Mouse (Mus musculus) midbrain, embryonic 14.5 days (tissue): ENCODE results near the gene Dock10. TPM values are rescaled to one million over a fixed set of nuclear protein-coding genes. Genes with fewer than 3 reads are reported as not detected.
"Not testable (repeated sequence)": the region's sequence is repeated elsewhere in the genome, so short reads cannot be mapped to it uniquely, and the experiment has no call there.

Experiments
- ATAC-seq: fragments of 200-750 bp; cut with Nextera tagmentation; 2 replicates; pipeline ENCODE4 v1.8.0; 2017; ENCODE audit warnings: moderate number of reproducible peaks, moderate library complexity; ENCODE audit not compliant: low FRiP score, low TSS enrichment
- DNase-seq: peaks from one replicate; pipeline ENCODE4 v3.0.0-alpha.2; 2015
- H3K27ac ChIP-seq: fragments of 300-500 bp; sonication (generic); replicated peaks from 2 replicates; pipeline ENCODE4 v1.5.1; 2014; ENCODE audit warnings: mild to moderate bottlenecking, low read depth, low read length, moderate library complexity
- H3K27me3 ChIP-seq: fragments of 300-500 bp; sonication (generic); 2 replicates; pipeline ENCODE4 v1.6.1; 2014; ENCODE audit warnings: low read length, control low read depth, mixed read lengths; ENCODE audit not compliant: control insufficient read depth, insufficient read depth
- H3K36me3 ChIP-seq: fragments of 300-500 bp; sonication (generic); 2 replicates; pipeline ENCODE4 v1.6.1; 2014; ENCODE audit warnings: low read length, control low read depth; ENCODE audit not compliant: control insufficient read depth, insufficient read depth
- H3K4me1 ChIP-seq: fragments of 300-500 bp; sonication (generic); 2 replicates; pipeline ENCODE4 v1.6.1; 2014; ENCODE audit warnings: mild to moderate bottlenecking, antibody characterized with exemption, low read length, control low read depth; ENCODE audit not compliant: control insufficient read depth, insufficient read depth
- H3K4me2 ChIP-seq: fragments of 300-500 bp; sonication (generic); 2 replicates; pipeline ENCODE4 v1.6.1; 2014; ENCODE audit warnings: mild to moderate bottlenecking, low read length, moderate library complexity
- H3K4me3 ChIP-seq: fragments of 300-500 bp; sonication (generic); replicated peaks from 2 replicates; pipeline ENCODE4 v1.5.1; 2014; ENCODE audit warnings: low read depth, low read length
- H3K9ac ChIP-seq: fragments of 300-500 bp; sonication (generic); replicated peaks from 2 replicates; pipeline ENCODE4 v1.6.1; 2014; ENCODE audit warnings: mild to moderate bottlenecking, low read length, moderate library complexity
- H3K9me3 ChIP-seq: fragments of 300-500 bp; sonication (generic); 2 replicates; pipeline ENCODE4 v1.6.1; 2016; ENCODE audit warnings: low read length, control low read depth, mixed read lengths; ENCODE audit not compliant: control insufficient read depth
- WGBS: fragments of 180-500 bp; shearing (Covaris S2); extraction: QIAGEN DNeasy Blood & Tissue Kit; methylation state at CpG from one replicate; pipeline ENCODE4 v1.1.7; 2014; 5-methylcytosine and 5-hydroxymethylcytosine counted together
- polyA plus RNA-seq: library from polyadenylated mRNA; unstranded; fragments of >200 nt; fragmentation: Nextera tagmentation; extraction: Ambion mirVana; gene quantifications from 2 replicates; pipeline ENCODE4 v1.2.1, GENCODE M21; 2014

The Dock10 gene
- polyA plus RNA-seq, 1 experiment from 2014 or later, result 3.1 TPM

- Histone ChIP-seq H3K4me3 (peak overlapping the region; percentile 59), H3K27me3 (no peaks in the 10 kb centered on the region), H3K9ac (peak overlapping the region; percentile 52), H3K4me1 (0 out of 2 replicates have a peak, but pooled peaks cover 3% of the 10 kb centered on the region), H3K4me2 (peak overlapping the region; percentile 97), H3K9me3 (0 out of 2 replicates have a peak, but pooled peaks cover 3% of the 10 kb centered on the region), H3K36me3 (no peaks in the 10 kb centered on the region), H3K27ac (no peak overlapping the region)
- ATAC-seq (no peak), DNase-seq (no peak)
- WGBS, result 0% methylated on average over 6 of the region's 6 CpGs
These were observed 714 bp downstream of the Dock10 start for GRCm38 (mm10) chr1:80757650-80757976.

GRCm38 (mm10) chr1:80756824-80757649 is 1.3 kb downstream of the Dock10 start:
- 0 out of 2 replicates have a peak overlapping the region, but pooled peaks have one; percentile 52 for H3K9ac ChIP-seq
- DNase-seq, result peak; percentile 65
- no peak overlapping the region for H3K27ac ChIP-seq
- peak; percentile 49 for ATAC-seq
- H3K27me3 ChIP-seq, result no peaks in the 10 kb centered on the region
- H3K4me2 ChIP-seq, result peak overlapping the region; percentile 97
- H3K4me3 ChIP-seq, result peak overlapping the region; percentile 59
- H3K9me3 ChIP-seq, result 0 out of 2 replicates have a peak, but pooled peaks cover 3% of the 10 kb centered on the region
- H3K36me3 ChIP-seq, result no peaks in the 10 kb centered on the region
- 8% methylated on average over 14 of the region's 14 CpGs for WGBS
- H3K4me1 ChIP-seq, result 0 out of 2 replicates have a peak, but pooled peaks cover 3% of the 10 kb centered on the region

- Histone ChIP-seq H3K27me3 (no peaks in the 10 kb centered on the region), H3K9ac (no peak overlapping the region), H3K27ac (no peak overlapping the region), H3K4me2 (no peak overlapping the region), H3K36me3 (no peaks in the 10 kb centered on the region), H3K4me1 (0 out of 2 replicates have a peak, but pooled peaks cover 3% of the 10 kb centered on the region), H3K9me3 (0 out of 2 replicates have a peak, but pooled peaks cover 3% of the 10 kb centered on the region), H3K4me3 (no peak overlapping the region)
- DNase-seq (no peak), ATAC-seq (no peak)
- whole genome bisulfite sequencing, result 41% methylated on average over 2 of the region's 2 CpGs
These were observed 2.3 kb downstream of the Dock10 start for GRCm38 (mm10) chr1:80756060-80756439.

GRCm38 (mm10) chr1:80755296-80756059 is 2.8 kb downstream of the Dock10 start:
- DNase-seq (no peak), ATAC-seq (no peak)
- 91% methylated on average over 7 of the region's 7 CpGs for WGBS
- Histone ChIP-seq H3K9ac (no peak overlapping the region), H3K27ac (no peak overlapping the region), H3K36me3 (no peaks in the 10 kb centered on the region), H3K4me3 (no peak overlapping the region), H3K4me2 (no peak overlapping the region), H3K27me3 (no peaks in the 10 kb centered on the region), H3K4me1 (0 out of 2 replicates have a peak, but pooled peaks cover 3% of the 10 kb centered on the region), H3K9me3 (0 out of 2 replicates have a peak, but pooled peaks cover 3% of the 10 kb centered on the region)

- ATAC-seq, H3K9me3 ChIP-seq, H3K27ac ChIP-seq, H3K4me3 ChIP-seq, H3K36me3 ChIP-seq, H3K9ac ChIP-seq, DNase-seq, H3K4me2 ChIP-seq, H3K4me1 ChIP-seq, H3K27me3 ChIP-seq: not testable (repeated sequence)
- 93% methylated on average over 2 of the region's 2 CpGs for WGBS
These were observed 9.2 kb downstream of the Dock10 start for GRCm38 (mm10) chr1:80749122-80749521.

GRCm38 (mm10) chr1:80746691-80747463 is 11.4 kb downstream of the Dock10 start:
- Histone ChIP-seq H3K36me3 (no peaks in the 10 kb centered on the region), H3K4me3 (no peak overlapping the region), H3K9ac (no peak overlapping the region), H3K27me3 (no peaks in the 10 kb centered on the region), H3K4me1 (no peaks in the 10 kb centered on the region), H3K27ac (no peak overlapping the region), H3K9me3 (no peaks in the 10 kb centered on the region), H3K4me2 (no peak overlapping the region)
- DNase-seq, result no peak
- ATAC-seq, result no peak
- WGBS, result 70% methylated on average over 2 of the region's 2 CpGs

GRCm38 (mm10) chr1:80746195-80746594 is 12.1 kb downstream of the Dock10 start:
- no peaks in the 10 kb centered on the region for H3K27me3 ChIP-seq
- H3K9ac ChIP-seq, result no peak overlapping the region
- H3K4me2 ChIP-seq, result no peak overlapping the region
- DNase-seq, result no peak
- WGBS, result 93% methylated on average over 6 of the region's 6 CpGs
- no peak overlapping the region for H3K27ac ChIP-seq
- no peaks in the 10 kb centered on the region for H3K36me3 ChIP-seq
- no peaks in the 10 kb centered on the region for H3K4me1 ChIP-seq
- H3K4me3 ChIP-seq, result no peak overlapping the region
- ATAC-seq, result no peak
- no peaks in the 10 kb centered on the region for H3K9me3 ChIP-seq

GRCm38 (mm10) chr1:80739472-80739871 is 18.9 kb downstream of the Dock10 start:
- Histone ChIP-seq H3K4me3 (no peak overlapping the region), H3K4me2 (no peak overlapping the region), H3K27ac (no peak overlapping the region), H3K9me3 (no peaks in the 10 kb centered on the region), H3K9ac (no peak overlapping the region), H3K4me1 (no peaks in the 10 kb centered on the region), H3K36me3 (no peaks in the 10 kb centered on the region), H3K27me3 (no peaks in the 10 kb centered on the region)
- WGBS, result 17% methylated on average over 1 of the region's 1 CpGs
- ATAC-seq, result no peak
- no peak for DNase-seq
